Mouse (Mus musculus) spleen, postnatal 4 days (tissue): ENCODE results near the gene Bmt2.

ENCODE experiments used
- DNase-seq, 2 experiments: peaks; one replicate each; pipeline ENCODE4 v3.0.0; 2022; ENCODE audit warnings: low spot score in 2 of 2

The Bmt2 gene

GRCm38 (mm10) chr6:13677818-13678282 lies at the start of gene Bmt2:
TSS of gene Bmt2 (minus strand) at chr6:13677966.
- peak; percentile 99 for DNase-seq

GRCm38 (mm10) chr6:13722166-13722565 lies 44.4 kb upstream of the Bmt2 start:
- DNase-seq = no peak

DNA sequence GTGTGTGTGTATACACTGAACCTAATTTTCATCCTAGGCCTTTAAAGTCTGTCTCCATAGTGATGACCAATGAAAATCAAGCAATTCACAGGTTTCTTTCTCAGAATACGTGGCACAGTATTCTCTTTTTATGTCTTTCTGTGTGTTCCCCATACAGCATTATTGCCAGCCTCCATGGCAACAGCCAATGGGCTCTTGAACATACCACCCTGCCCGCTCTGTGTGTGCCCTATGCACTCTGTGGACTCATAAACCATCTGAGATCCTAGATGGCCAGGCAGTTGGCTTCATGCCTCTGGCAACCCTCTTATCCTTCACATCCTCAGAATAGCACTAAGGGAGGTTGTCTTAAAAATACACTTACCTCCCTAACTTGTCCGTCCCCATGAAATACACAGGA lies 37.1 kb upstream of the Bmt2 start:
- no peak for DNase-seq

GRCm38 (mm10) chr6:13696882-13697281 lies 19.1 kb upstream of the Bmt2 start:
- DNase-seq = no peak

DNA sequence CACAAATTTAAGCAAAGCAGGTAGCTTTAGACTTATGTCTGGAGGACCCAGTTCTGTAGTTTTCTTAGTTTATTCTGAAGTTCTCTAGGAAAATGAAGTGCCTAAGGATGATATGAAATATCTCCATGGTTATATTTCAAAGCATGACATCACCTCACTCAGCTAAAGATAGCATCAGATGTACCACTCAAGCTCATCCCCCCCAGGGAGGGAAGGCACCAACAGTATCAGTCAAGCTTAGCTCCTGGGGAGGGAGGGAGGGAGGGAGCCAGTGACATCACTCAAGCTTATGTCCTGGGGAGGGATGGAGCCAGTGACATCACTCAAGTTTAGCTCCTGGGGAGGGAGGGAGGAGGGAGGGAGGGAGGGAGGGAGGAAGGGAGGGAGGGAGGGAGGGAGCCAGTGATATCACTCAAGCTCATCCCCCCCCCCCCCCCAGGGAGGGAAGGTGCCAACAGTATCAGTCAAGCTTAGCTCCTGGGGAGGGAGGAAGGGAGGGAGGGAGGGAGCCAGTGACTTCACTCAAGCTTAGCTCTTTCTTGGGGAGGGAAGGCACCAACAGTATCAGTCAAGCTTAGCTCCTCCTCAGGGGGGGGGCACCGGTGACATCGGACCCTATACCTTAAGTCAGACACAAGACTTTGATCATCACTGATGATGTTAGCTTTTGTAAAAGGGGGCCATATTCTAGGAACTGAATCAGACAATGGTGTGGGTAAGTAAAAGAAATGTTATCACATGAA lies 17.5 kb upstream of the Bmt2 start:
- DNase-seq = no peak

DNA sequence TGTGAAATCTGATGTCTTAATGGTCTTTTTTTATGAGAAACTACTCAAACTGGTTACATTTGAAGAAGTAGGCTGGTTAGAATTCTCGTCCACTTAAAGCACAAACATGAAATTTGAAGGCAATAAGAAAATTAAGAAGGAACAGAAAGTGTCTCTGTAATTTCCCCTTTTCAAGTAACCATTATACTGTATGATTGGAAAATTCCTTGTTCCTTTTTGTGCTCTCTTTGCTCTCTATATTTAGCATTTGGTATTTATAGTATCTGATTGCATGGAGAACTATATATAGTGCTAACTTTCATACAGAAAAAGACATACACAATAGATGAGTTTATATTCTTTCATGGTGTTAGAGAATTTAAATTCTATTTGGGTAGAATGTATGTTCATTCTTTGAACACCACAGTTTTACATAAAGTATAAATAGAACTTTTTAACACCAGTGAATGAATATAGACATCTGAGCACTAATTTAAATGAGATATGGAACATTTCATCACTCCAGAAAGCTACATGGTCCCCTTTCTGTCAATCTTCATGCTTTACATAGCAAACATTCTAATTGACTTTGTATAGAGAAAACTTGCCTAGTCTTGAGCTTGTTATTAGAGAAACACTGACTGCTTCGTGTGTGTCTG lies 14.0 kb upstream of the Bmt2 start:
- no peak for DNase-seq

- no peak for DNase-seq
Measured at GRCm38 (mm10) chr6:13690398-13690797, 12.6 kb upstream of the Bmt2 start.

- no peak for DNase-seq
Measured at GRCm38 (mm10) chr6:13683929-13684595, 6.3 kb upstream of the Bmt2 start.

DNA sequence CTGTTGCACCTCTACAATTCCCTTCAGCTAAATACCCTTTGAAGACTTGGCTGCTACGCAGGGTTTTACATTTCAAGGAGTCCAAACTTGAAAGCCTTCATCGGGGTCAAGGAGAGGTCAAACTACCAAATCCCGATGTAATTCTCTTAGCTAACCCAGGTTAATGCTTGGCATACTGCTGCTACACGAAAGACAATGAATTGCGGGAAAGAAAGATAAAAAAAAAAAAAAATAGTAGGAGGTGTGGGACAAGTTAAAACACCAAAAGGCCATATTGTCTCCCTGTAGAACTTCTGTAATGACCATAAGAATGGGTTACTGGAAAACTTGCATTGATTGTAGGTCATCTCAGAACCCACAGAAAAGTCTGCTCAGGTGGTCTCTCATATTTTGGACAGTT lies 583 bp upstream of the Bmt2 start:
- DNase-seq = no peak

- peak; percentile 41 to 74 for DNase-seq
Measured at GRCm38 (mm10) chr6:13677141-13677761, 515 bp downstream of the Bmt2 start.

DNA sequence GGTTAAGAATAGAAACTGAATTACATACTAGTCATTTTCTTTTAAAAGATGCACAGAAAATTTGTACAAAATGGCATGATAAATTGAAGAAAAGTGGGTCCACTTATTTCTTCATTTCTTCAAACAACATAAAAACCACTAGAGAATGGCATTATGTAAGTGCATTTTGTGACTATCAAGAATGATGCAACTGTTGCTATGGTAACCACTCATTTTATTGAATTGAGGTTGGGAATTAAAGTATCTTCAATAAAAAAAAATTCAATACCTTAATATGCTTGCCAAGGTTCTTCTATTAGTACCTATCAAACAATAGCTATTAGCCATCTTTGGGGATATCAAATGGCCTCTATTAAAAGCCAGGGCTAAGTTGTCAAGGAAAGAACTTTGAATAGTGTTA lies 1.6 kb downstream of the Bmt2 start:
- DNase-seq = no peak

- no peak for DNase-seq
Measured at GRCm38 (mm10) chr6:13674600-13675305, 3.0 kb downstream of the Bmt2 start.

DNA sequence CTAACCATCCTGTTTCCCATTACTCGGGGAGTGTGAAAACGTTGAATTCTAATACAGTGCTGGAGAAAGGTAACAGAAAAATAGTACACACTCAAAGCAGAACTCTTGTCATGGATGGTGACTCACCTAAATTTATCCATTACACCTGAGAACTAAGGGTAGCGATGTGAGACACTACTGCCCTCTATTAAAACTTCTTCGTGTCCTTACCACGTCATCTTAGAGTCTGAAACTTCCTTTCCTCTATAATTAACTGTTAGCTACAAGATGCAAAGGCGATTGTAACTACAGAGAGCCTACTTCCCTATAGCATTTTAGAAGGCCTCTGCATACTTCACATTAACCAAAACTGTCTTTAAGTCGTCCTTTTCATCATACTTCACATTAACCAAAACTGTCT lies 12.1 kb downstream of the Bmt2 start:
- no peak for DNase-seq

- DNase-seq = no peak
Measured at GRCm38 (mm10) chr6:13658016-13658415, 19.8 kb downstream of the Bmt2 start.

DNA sequence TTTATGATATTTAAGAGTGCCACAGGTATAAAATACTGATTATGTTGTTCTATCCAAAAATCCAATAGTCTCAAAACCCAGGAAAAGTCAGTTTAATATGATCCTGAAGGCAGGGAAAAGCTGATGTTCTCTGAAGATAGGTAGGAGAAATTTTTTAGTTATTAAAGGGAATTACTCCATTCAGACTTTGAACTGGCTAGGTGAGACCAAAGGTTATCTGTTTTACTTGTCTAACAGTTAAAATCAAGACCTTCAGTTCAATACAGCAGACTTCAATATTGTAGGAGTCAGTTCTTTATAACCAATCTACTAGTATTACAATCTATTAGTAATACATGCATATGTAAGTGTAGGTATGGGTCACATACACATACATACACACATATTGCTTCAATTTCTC lies 23.7 kb downstream of the Bmt2 start:
- DNase-seq = no peak

DNA sequence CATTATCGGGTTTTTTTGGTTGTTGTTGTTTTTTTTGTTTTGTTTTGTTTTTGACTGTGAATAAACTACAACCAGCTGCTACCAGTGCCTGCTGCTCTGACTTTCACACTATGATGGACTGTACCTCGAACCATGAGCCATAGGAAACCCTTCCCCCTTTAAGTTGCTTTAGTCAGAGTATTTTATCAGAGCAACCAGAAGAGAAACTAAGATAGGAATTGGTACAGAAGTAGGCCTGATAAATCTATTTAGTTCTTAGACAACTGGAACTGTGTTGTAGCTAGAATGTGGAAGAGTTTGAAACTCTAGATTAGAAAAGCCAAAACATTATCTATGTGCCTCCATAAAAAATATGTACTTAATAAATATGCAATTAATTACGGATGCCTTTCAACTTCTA lies 25.5 kb downstream of the Bmt2 start:
- DNase-seq = no peak

GRCm38 (mm10) chr6:13650854-13651253 lies 26.9 kb downstream of the Bmt2 start:
- DNase-seq = no peak

DNA sequence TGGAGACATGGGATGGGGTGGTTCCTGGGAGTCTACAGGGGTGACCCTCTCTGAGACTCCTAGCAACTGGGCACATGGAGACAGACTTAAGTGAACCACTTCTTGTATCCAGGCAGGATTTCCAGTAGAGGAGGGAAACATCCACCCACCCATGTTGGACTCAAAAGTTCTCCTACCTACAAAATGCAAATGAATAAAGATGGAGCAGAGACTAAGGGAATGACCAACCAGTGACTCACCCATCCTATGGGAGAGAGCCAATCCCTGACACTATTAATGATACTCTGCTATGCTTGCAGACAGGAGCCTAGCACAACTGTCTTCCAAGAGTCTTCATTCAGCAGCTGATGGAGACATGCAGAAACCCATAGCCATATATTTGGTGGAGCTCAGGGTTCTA lies 29.5 kb downstream of the Bmt2 start:
- no peak for DNase-seq

GRCm38 (mm10) chr6:13636582-13636989 lies 41.2 kb downstream of the Bmt2 start:
- no peak for DNase-seq

DNA sequence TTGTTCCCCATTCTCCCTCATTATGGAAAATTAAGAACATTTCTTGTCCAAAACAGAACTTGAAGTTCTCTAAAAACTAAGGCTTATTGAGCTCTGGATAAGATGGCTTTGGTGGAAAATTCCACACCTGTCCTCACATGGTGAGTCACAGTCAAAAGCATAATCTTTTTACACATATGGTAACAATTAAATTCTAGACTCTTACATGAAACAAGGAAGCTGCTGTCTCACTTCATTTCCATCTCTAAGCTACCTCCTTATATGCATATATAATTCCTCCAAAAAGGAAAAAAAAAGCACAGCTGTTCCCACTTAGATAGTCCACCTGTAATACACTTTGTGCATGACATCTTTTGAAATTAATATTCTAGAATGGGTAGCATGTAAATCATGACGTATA lies 45.2 kb downstream of the Bmt2 start:
- DNase-seq = no peak

DNA sequence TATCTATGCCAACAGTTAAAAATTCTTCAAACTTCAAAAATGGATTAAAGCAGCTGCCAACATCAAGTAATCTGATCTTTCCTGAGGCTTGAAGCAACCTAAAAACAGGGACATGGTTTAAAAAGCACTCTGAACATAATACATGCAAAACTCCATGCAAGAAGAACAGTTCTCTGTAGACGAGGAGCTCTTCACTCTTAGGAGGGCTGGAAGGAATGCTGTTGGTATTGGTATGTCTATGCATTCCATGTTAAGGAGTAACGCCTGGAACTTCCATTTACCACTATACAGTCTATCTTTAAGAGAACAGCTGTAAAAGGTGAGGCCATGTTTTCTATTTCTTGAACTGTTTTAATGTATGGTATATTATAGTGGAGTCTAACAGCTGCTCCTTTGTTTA lies 47.2 kb downstream of the Bmt2 start:
- no peak for DNase-seq

- no peak for DNase-seq
Measured at GRCm38 (mm10) chr6:13619618-13620017, 58.1 kb downstream of the Bmt2 start.
